Mouse (Mus musculus) forebrain, embryonic 11.5 days (tissue): ENCODE measurements around the gene Sec14l1. TPM values are rescaled to one million over a fixed set of nuclear protein-coding genes. Genes with fewer than 3 reads are reported as not detected.
A peak's percentile ranks its signal among the peaks of the same experiment; 100 is the strongest.

Source experiments
- ATAC-seq: fragments of 200-750 bp; cut with Nextera tagmentation; replicated peaks from 2 replicates; pipeline ENCODE4 v1.8.0; 2017; ENCODE audit warnings: moderate TSS enrichment; ENCODE audit not compliant: low FRiP score
- DNase-seq: peaks from one replicate; pipeline ENCODE4 v3.0.0-alpha.2; 2017; ENCODE audit warnings: low spot score
- H3K27ac ChIP-seq: fragments of 300-500 bp; sonication (generic); 2 replicates; pipeline ENCODE4 v1.5.1; 2014; ENCODE audit warnings: low read depth, low read length
- H3K27me3 ChIP-seq: fragments of 300-500 bp; sonication (generic); 2 replicates; pipeline ENCODE4 v1.6.1; 2014; ENCODE audit warnings: mild to moderate bottlenecking, low read length, mixed read lengths; ENCODE audit not compliant: control insufficient read depth, insufficient read depth
- H3K36me3 ChIP-seq: fragments of 300-500 bp; sonication (generic); 2 replicates; pipeline ENCODE4 v1.6.1; 2014; ENCODE audit warnings: mild to moderate bottlenecking, low read length, moderate library complexity, mixed read lengths; ENCODE audit not compliant: control insufficient read depth, insufficient read depth
- H3K4me1 ChIP-seq: fragments of 300-500 bp; sonication (generic); replicated peaks from 2 replicates; pipeline ENCODE4 v1.6.1; 2014; ENCODE audit warnings: low read length, mixed read lengths; ENCODE audit not compliant: control insufficient read depth, insufficient read depth
- H3K4me2 ChIP-seq: fragments of 300-500 bp; sonication (generic); 2 replicates; pipeline ENCODE4 v1.6.1; 2014; ENCODE audit warnings: low read depth, mild to moderate bottlenecking, low read length, moderate library complexity, mixed read lengths; ENCODE audit not compliant: severe bottlenecking
- H3K4me3 ChIP-seq: fragments of 300-500 bp; sonication (generic); 2 replicates; pipeline ENCODE4 v1.5.1; 2014; ENCODE audit warnings: low read depth, low read length
- H3K9ac ChIP-seq: fragments of 300-500 bp; sonication (generic); 2 replicates; pipeline ENCODE4 v1.6.1; 2014; ENCODE audit warnings: low read length
- H3K9me3 ChIP-seq: fragments of 300-500 bp; sonication (generic); 2 replicates; pipeline ENCODE4 v1.6.1; 2016; ENCODE audit warnings: low read length, mixed read lengths; ENCODE audit not compliant: control insufficient read depth
- WGBS: fragments of 180-500 bp; shearing (Covaris S2); extraction: QIAGEN DNeasy Blood & Tissue Kit; methylation state at CpG from one replicate; pipeline ENCODE4 v1.1.7; 2014; 5-methylcytosine and 5-hydroxymethylcytosine counted together
- polyA plus RNA-seq: library from polyadenylated mRNA; unstranded; fragments of >200 nt; fragmentation: Nextera tagmentation; extraction: Ambion mirVana; gene quantifications from 2 replicates; pipeline ENCODE4 v1.2.1, GENCODE M21; 2014

Sec14l1 gene
- polyA plus RNA-seq, 1 experiment from 2014 or later: 36.8 TPM

GRCm38 (mm10) chr11:117154088-117154815, 39.3 kb downstream of the Sec14l1 start:
- DNase-seq (no peak), ATAC-seq (no peak)
- Histone ChIP-seq H3K9ac (no peak overlapping the region), H3K4me2 (no peak overlapping the region), H3K4me3 (no peak overlapping the region), H3K27me3 (no peaks in the 10 kb centered on the region), H3K27ac (no peak overlapping the region), H3K4me1 (peaks cover 3% of the 10 kb centered on the region), H3K9me3 (no peaks in the 10 kb centered on the region), H3K36me3 (peaks cover 6% of the 10 kb centered on the region; the same call in 1 of the 2 replicates)
- WGBS: 60% methylated on average over 7 of the region's 7 CpGs

- peak; percentile 71 for ATAC-seq
- H3K4me3 ChIP-seq: no peak overlapping the region
These were observed 41.8 kb downstream of the Sec14l1 start for GRCm38 (mm10) chr11:117156725-117157124.

GRCm38 (mm10) chr11:117158343-117158742, 43.4 kb downstream of the Sec14l1 start:
- H3K9ac ChIP-seq: no peak overlapping the region
- WGBS: 90% methylated on average over 11 of the region's 11 CpGs
- no peak for ATAC-seq
- no peaks in the 10 kb centered on the region for H3K9me3 ChIP-seq
- no peak for DNase-seq
- H3K27ac ChIP-seq: no peak overlapping the region
- no peak overlapping the region for H3K4me3 ChIP-seq
- H3K4me2 ChIP-seq: no peak overlapping the region
- peaks cover 3% of the 10 kb centered on the region for H3K4me1 ChIP-seq
- no peaks in the 10 kb centered on the region for H3K36me3 ChIP-seq
- H3K27me3 ChIP-seq: no peaks in the 10 kb centered on the region

More at GRCm38 (mm10) chr11:117156725-117157124, 41.8 kb downstream of the Sec14l1 start:
- Histone ChIP-seq H3K9ac (no peak overlapping the region), H3K4me2 (no peak overlapping the region), H3K9me3 (no peaks in the 10 kb centered on the region), H3K4me1 (peaks cover 3% of the 10 kb centered on the region), H3K36me3 (no peaks in the 10 kb centered on the region), H3K27me3 (no peaks in the 10 kb centered on the region), H3K27ac (no peak overlapping the region)
- WGBS: 6% methylated on average over 15 of the region's 15 CpGs
- peak; percentile 91 for DNase-seq

GRCm38 (mm10) chr11:117159257-117159945, 44.4 kb downstream of the Sec14l1 start:
- Histone ChIP-seq H3K4me3 (no peak overlapping the region), H3K36me3 (no peaks in the 10 kb centered on the region), H3K9ac (no peak overlapping the region), H3K4me2 (no peak overlapping the region), H3K9me3 (no peaks in the 10 kb centered on the region), H3K27ac (no peak overlapping the region), H3K4me1 (peaks cover 3% of the 10 kb centered on the region), H3K27me3 (no peaks in the 10 kb centered on the region)
- no peak for ATAC-seq
- WGBS: 92% methylated on average over 13 of the region's 13 CpGs
- no peak for DNase-seq

- ATAC-seq (no peak), DNase-seq (no peak)
- peaks cover 3% of the 10 kb centered on the region for H3K4me1 ChIP-seq
- H3K36me3 ChIP-seq: no peaks in the 10 kb centered on the region
- 96% methylated on average over 5 of the region's 5 CpGs for WGBS
- no peak overlapping the region for H3K4me3 ChIP-seq
- no peaks in the 10 kb centered on the region for H3K9me3 ChIP-seq
- H3K27me3 ChIP-seq: no peaks in the 10 kb centered on the region
- no peak overlapping the region for H3K4me2 ChIP-seq
- no peak overlapping the region for H3K27ac ChIP-seq
- H3K9ac ChIP-seq: no peak overlapping the region
These were observed 45.0 kb downstream of the Sec14l1 start for GRCm38 (mm10) chr11:117159946-117160307.

- DNase-seq: no peak
- no peaks in the 10 kb centered on the region for H3K9me3 ChIP-seq
- H3K9ac ChIP-seq: no peak overlapping the region
- no peak overlapping the region for H3K4me3 ChIP-seq
- H3K27ac ChIP-seq: no peak overlapping the region
- peaks cover 3% of the 10 kb centered on the region for H3K4me1 ChIP-seq
- no peaks in the 10 kb centered on the region for H3K36me3 ChIP-seq
- no peak for ATAC-seq
- no peak overlapping the region for H3K4me2 ChIP-seq
- WGBS: 95% methylated on average over 12 of the region's 12 CpGs
- no peaks in the 10 kb centered on the region for H3K27me3 ChIP-seq
These were observed 45.8 kb downstream of the Sec14l1 start for GRCm38 (mm10) chr11:117160791-117161190.

GRCm38 (mm10) chr11:117161574-117161973, 46.6 kb downstream of the Sec14l1 start:
- 81% methylated on average over 8 of the region's 8 CpGs for WGBS

GRCm38 (mm10) chr11:117163098-117163497, 48.1 kb downstream of the Sec14l1 start:
- Histone ChIP-seq H3K4me1 (no peaks in the 10 kb centered on the region), H3K9ac (no peak overlapping the region), H3K4me3 (no peak overlapping the region), H3K27ac (no peak overlapping the region), H3K4me2 (no peak overlapping the region), H3K27me3 (no peaks in the 10 kb centered on the region), H3K9me3 (no peaks in the 10 kb centered on the region), H3K36me3 (no peaks in the 10 kb centered on the region)
- DNase-seq (no peak), ATAC-seq (no peak)
- WGBS: 78% methylated on average over 9 of the region's 9 CpGs

More at GRCm38 (mm10) chr11:117161574-117161973, 46.6 kb downstream of the Sec14l1 start:
- no peak overlapping the region for H3K4me2 ChIP-seq
- DNase-seq (no peak), ATAC-seq (no peak)
- no peaks in the 10 kb centered on the region for H3K27me3 ChIP-seq
- no peaks in the 10 kb centered on the region for H3K9me3 ChIP-seq
- H3K9ac ChIP-seq: no peak overlapping the region
- H3K4me1 ChIP-seq: no peaks in the 10 kb centered on the region
- no peak overlapping the region for H3K4me3 ChIP-seq
- no peak overlapping the region for H3K27ac ChIP-seq
- no peaks in the 10 kb centered on the region for H3K36me3 ChIP-seq
